Mouse (Mus musculus): Measurements from ENCODE around the gene Klhdc4. TPM values are rescaled to one million over a fixed set of nuclear protein-coding genes. Genes with fewer than 3 reads are reported as not detected.

Gene Klhdc4
- polyA plus RNA-seq, 1 experiment from 2014 or later, result 40.3 TPM

DNA sequence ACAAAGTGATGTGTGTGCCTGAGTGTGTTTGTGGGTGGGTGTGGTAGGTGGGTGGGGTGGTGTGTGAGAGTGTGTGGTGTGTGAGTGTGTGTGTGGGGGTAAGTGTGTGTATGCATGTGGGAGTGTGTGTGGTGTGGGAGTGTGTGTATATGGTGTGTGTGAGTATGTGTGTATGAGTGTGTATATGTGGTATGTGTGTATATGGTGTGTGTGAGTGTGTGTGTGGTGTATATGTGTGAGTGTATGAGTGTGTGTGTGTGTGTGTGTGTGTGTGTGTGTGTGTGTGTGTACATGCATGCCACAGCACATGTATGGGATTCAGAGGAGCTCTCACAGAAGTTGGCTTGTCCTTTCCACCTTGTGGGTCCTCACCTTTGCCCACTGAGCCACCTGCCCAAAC lies 17.4 kb upstream of the Klhdc4 start:
- Histone ChIP-seq H3K9ac (ENCODE audit: low read length) (no peak overlapping the region), H3K9me3 (replicated peaks; ENCODE audit: control insufficient read depth, low read length) (no peaks in the 10 kb centered on the region), H3K4me1 (ENCODE audit: control insufficient read depth, insufficient read depth, low read length) (peaks cover 6% of the 10 kb centered on the region; the same call in 1 of the 2 replicates), H3K4me3 (ENCODE audit: low read depth, low read length) (no peak overlapping the region), H3K36me3 (ENCODE audit: control insufficient read depth, insufficient read depth, low read length) (no peaks in the 10 kb centered on the region), H3K27me3 (replicated peaks; ENCODE audit: control insufficient read depth, insufficient read depth, low read length) (no peaks in the 10 kb centered on the region), H3K4me2 (ENCODE audit: low read length) (no peak overlapping the region), H3K27ac (ENCODE audit: low read depth, low read length) (no peak overlapping the region)
- ATAC-seq (no peak), DNase-seq (ENCODE audit: low spot score) (no peak)

- H3K4me1 ChIP-seq (ENCODE audit: control insufficient read depth, insufficient read depth, low read length), result no peaks in the 10 kb centered on the region
- no peaks in the 10 kb centered on the region for H3K9me3 ChIP-seq (replicated peaks; ENCODE audit: control insufficient read depth, low read length)
- no peak overlapping the region for H3K4me3 ChIP-seq (ENCODE audit: low read depth, low read length)
- no peaks in the 10 kb centered on the region for H3K27me3 ChIP-seq (replicated peaks; ENCODE audit: control insufficient read depth, insufficient read depth, low read length)
- no peak overlapping the region for H3K9ac ChIP-seq (ENCODE audit: low read length)
- no peak for DNase-seq (ENCODE audit: low spot score)
- H3K36me3 ChIP-seq (ENCODE audit: control insufficient read depth, insufficient read depth, low read length), result no peaks in the 10 kb centered on the region
- no peak overlapping the region for H3K4me2 ChIP-seq (ENCODE audit: low read length)
- WGBS, result 59% methylated on average over 6 of the region's 7 CpGs
- no peak for ATAC-seq
- H3K27ac ChIP-seq (ENCODE audit: low read depth, low read length), result no peak overlapping the region
These were observed 15.4 kb upstream of the Klhdc4 start for GRCm38 (mm10) chr8:121844765-121845164.

GRCm38 (mm10) chr8:121843184-121843733 lies 13.9 kb upstream of the Klhdc4 start:
- Histone ChIP-seq H3K4me1 (ENCODE audit: control insufficient read depth, insufficient read depth, low read length) (no peaks in the 10 kb centered on the region), H3K4me2 (ENCODE audit: low read length) (no peak overlapping the region), H3K9ac (ENCODE audit: low read length) (no peak overlapping the region), H3K27ac (ENCODE audit: low read depth, low read length) (no peak overlapping the region), H3K9me3 (replicated peaks; ENCODE audit: control insufficient read depth, low read length) (no peaks in the 10 kb centered on the region), H3K27me3 (replicated peaks; ENCODE audit: control insufficient read depth, insufficient read depth, low read length) (no peaks in the 10 kb centered on the region), H3K4me3 (ENCODE audit: low read depth, low read length) (no peak overlapping the region), H3K36me3 (ENCODE audit: control insufficient read depth, insufficient read depth, low read length) (no peaks in the 10 kb centered on the region)
- ATAC-seq, result no peak
- WGBS, result 70% methylated on average over 3 of the region's 3 CpGs
- no peak for DNase-seq (ENCODE audit: low spot score)

- no peaks in the 10 kb centered on the region for H3K36me3 ChIP-seq (ENCODE audit: control insufficient read depth, insufficient read depth, low read length)
- ATAC-seq (no peak), DNase-seq (ENCODE audit: low spot score) (no peak)
- H3K4me1 ChIP-seq (ENCODE audit: control insufficient read depth, insufficient read depth, low read length), result no peaks in the 10 kb centered on the region
- no peak overlapping the region for H3K4me3 ChIP-seq (ENCODE audit: low read depth, low read length)
- H3K4me2 ChIP-seq (ENCODE audit: low read length), result no peak overlapping the region
- no peaks in the 10 kb centered on the region for H3K9me3 ChIP-seq (replicated peaks; ENCODE audit: control insufficient read depth, low read length)
- no peaks in the 10 kb centered on the region for H3K27me3 ChIP-seq (replicated peaks; ENCODE audit: control insufficient read depth, insufficient read depth, low read length)
- H3K27ac ChIP-seq (ENCODE audit: low read depth, low read length), result no peak overlapping the region
- no peak overlapping the region for H3K9ac ChIP-seq (ENCODE audit: low read length)
- WGBS, result 89% methylated on average over 8 of the region's 8 CpGs
These were observed 12.9 kb upstream of the Klhdc4 start for GRCm38 (mm10) chr8:121842064-121842955.

GRCm38 (mm10) chr8:121841242-121841641 lies 11.9 kb upstream of the Klhdc4 start:
- 50% methylated on average over 8 of the region's 8 CpGs for WGBS
- ATAC-seq, result 0 out of 2 replicates have a peak, but pooled peaks have one; percentile 46
- Histone ChIP-seq H3K27ac (ENCODE audit: low read depth, low read length) (no peak overlapping the region), H3K9me3 (replicated peaks; ENCODE audit: control insufficient read depth, low read length) (no peaks in the 10 kb centered on the region), H3K9ac (ENCODE audit: low read length) (no peak overlapping the region), H3K4me3 (ENCODE audit: low read depth, low read length) (no peak overlapping the region), H3K4me1 (ENCODE audit: control insufficient read depth, insufficient read depth, low read length) (no peaks in the 10 kb centered on the region), H3K36me3 (ENCODE audit: control insufficient read depth, insufficient read depth, low read length) (no peaks in the 10 kb centered on the region), H3K27me3 (replicated peaks; ENCODE audit: control insufficient read depth, insufficient read depth, low read length) (no peaks in the 10 kb centered on the region), H3K4me2 (ENCODE audit: low read length) (no peak overlapping the region)
- peak; percentile 65 for DNase-seq (ENCODE audit: low spot score)

GRCm38 (mm10) chr8:121832503-121832902 lies 3.1 kb upstream of the Klhdc4 start:
- no peak overlapping the region for H3K27ac ChIP-seq (ENCODE audit: low read depth, low read length)

DNA sequence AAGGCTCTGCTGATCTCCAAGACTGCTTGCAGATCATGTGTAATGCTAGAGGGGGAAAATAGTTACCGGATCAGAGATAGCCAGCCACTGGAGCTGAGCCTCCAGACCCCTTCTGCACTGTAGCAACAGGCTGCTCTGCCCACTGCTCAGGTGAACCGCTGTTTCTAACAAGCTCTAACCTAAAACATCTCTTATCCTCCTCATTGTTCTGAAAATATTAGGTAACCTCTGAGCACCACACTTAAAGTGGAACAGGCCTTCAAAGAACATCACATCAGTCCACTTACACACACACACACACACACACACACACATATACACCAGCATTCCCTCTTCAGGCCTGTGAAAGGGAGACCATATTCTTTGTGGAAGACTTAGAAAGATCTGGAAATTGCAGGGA lies 2.7 kb upstream of the Klhdc4 start:
- H3K4me1 ChIP-seq (ENCODE audit: control insufficient read depth, insufficient read depth, low read length), result peaks cover 8% of the 10 kb centered on the region

More at GRCm38 (mm10) chr8:121832503-121832902, 3.1 kb upstream of the Klhdc4 start:
- H3K4me1 ChIP-seq (ENCODE audit: control insufficient read depth, insufficient read depth, low read length), result peaks cover 8% of the 10 kb centered on the region
- H3K4me3 ChIP-seq (ENCODE audit: low read depth, low read length), result no peak overlapping the region
- no peaks in the 10 kb centered on the region for H3K27me3 ChIP-seq (replicated peaks; ENCODE audit: control insufficient read depth, insufficient read depth, low read length)
- 21% methylated on average over 6 of the region's 6 CpGs for WGBS
- H3K9ac ChIP-seq (ENCODE audit: low read length), result no peak overlapping the region
- H3K36me3 ChIP-seq (ENCODE audit: control insufficient read depth, insufficient read depth, low read length), result no peaks in the 10 kb centered on the region
- H3K9me3 ChIP-seq (replicated peaks; ENCODE audit: control insufficient read depth, low read length), result no peaks in the 10 kb centered on the region
- ATAC-seq (peak; percentile 54; the same call in 1 of the 2 replicates), DNase-seq (ENCODE audit: low spot score) (peak; percentile 87)
- no peak overlapping the region for H3K4me2 ChIP-seq (ENCODE audit: low read length)

GRCm38 (mm10) chr8:121829777-121830362 lies 501 bp upstream of the Klhdc4 start:
- H3K9ac ChIP-seq (ENCODE audit: low read length), result peak overlapping the region; percentile 88
- 19% methylated on average over 18 of the region's 18 CpGs for WGBS
- H3K9me3 ChIP-seq (replicated peaks; ENCODE audit: control insufficient read depth, low read length), result no peaks in the 10 kb centered on the region
- ATAC-seq, result peak; percentile 69
- peak overlapping the region; percentile 88 for H3K4me3 ChIP-seq (ENCODE audit: low read depth, low read length)
- H3K4me2 ChIP-seq (ENCODE audit: low read length), result peak overlapping the region; percentile 75
- DNase-seq (ENCODE audit: low spot score), result peak; percentile 44
- peak overlapping the region; percentile 63; the same call in 1 of the 2 replicates for H3K27ac ChIP-seq (ENCODE audit: low read depth, low read length)
- H3K36me3 ChIP-seq (ENCODE audit: control insufficient read depth, insufficient read depth, low read length), result no peaks in the 10 kb centered on the region
- no peaks in the 10 kb centered on the region for H3K27me3 ChIP-seq (replicated peaks; ENCODE audit: control insufficient read depth, insufficient read depth, low read length)
- H3K4me1 ChIP-seq (ENCODE audit: control insufficient read depth, insufficient read depth, low read length), result peaks cover 8% of the 10 kb centered on the region

More for the DNA sequence above, 2.7 kb upstream of the Klhdc4 start:
- DNase-seq (ENCODE audit: low spot score) (no peak), ATAC-seq (no peak)
- Histone ChIP-seq H3K27ac (ENCODE audit: low read depth, low read length) (no peak overlapping the region), H3K4me3 (ENCODE audit: low read depth, low read length) (no peak overlapping the region), H3K9me3 (replicated peaks; ENCODE audit: control insufficient read depth, low read length) (no peaks in the 10 kb centered on the region), H3K36me3 (ENCODE audit: control insufficient read depth, insufficient read depth, low read length) (no peaks in the 10 kb centered on the region), H3K9ac (ENCODE audit: low read length) (no peak overlapping the region), H3K4me2 (ENCODE audit: low read length) (no peak overlapping the region), H3K27me3 (replicated peaks; ENCODE audit: control insufficient read depth, insufficient read depth, low read length) (no peaks in the 10 kb centered on the region)
- WGBS, result 67% methylated on average over 2 of the region's 2 CpGs
